Mouse (Mus musculus): ENCODE measurements around the gene 2010111I01Rik. TPM values are rescaled to one million over a fixed set of nuclear protein-coding genes. Genes with fewer than 3 reads are reported as not detected.
A peak's percentile ranks its signal among the peaks of the same experiment; 100 is the strongest.

2010111I01Rik gene
- total and polyA plus RNA-seq, 2 experiments from 2014 or later = 16.2 to 30.3 TPM

GRCm38 (mm10) chr13:63260133-63260532, 295.4 kb downstream of the 2010111I01Rik start:
- H3K4me1 ChIP-seq (ENCODE audit: insufficient read depth, low read length) = peaks cover 9% of the 10 kb centered on the region
- H3K4me2 ChIP-seq (ENCODE audit: low read depth, low read length, poor library complexity, severe bottlenecking) = no peak overlapping the region
- H3K9me3 ChIP-seq (ENCODE audit: low read length) = no peaks in the 10 kb centered on the region
- no peak; the same call in 1 of the 2 replicates for ATAC-seq (ENCODE audit: low FRiP score)
- no peaks in the 10 kb centered on the region for H3K36me3 ChIP-seq (ENCODE audit: insufficient read depth, low read length)
- no peak overlapping the region for H3K4me3 ChIP-seq (ENCODE audit: low read depth, low read length)
- no peak overlapping the region for H3K9ac ChIP-seq (replicated peaks; ENCODE audit: low read length, poor library complexity, severe bottlenecking)
- H3K27me3 ChIP-seq (ENCODE audit: insufficient read depth, low read length) = no peaks in the 10 kb centered on the region
- H3K27ac ChIP-seq (ENCODE audit: low read depth, low read length) = no peak overlapping the region
- no peak for TF ChIP-seq CTCF (IDR thresholded peaks at IDR 0.05)
- no peak for DNase-seq (ENCODE audit: low spot score)
- 19% methylated on average over 4 of the region's 4 CpGs for whole genome bisulfite sequencing

DNA sequence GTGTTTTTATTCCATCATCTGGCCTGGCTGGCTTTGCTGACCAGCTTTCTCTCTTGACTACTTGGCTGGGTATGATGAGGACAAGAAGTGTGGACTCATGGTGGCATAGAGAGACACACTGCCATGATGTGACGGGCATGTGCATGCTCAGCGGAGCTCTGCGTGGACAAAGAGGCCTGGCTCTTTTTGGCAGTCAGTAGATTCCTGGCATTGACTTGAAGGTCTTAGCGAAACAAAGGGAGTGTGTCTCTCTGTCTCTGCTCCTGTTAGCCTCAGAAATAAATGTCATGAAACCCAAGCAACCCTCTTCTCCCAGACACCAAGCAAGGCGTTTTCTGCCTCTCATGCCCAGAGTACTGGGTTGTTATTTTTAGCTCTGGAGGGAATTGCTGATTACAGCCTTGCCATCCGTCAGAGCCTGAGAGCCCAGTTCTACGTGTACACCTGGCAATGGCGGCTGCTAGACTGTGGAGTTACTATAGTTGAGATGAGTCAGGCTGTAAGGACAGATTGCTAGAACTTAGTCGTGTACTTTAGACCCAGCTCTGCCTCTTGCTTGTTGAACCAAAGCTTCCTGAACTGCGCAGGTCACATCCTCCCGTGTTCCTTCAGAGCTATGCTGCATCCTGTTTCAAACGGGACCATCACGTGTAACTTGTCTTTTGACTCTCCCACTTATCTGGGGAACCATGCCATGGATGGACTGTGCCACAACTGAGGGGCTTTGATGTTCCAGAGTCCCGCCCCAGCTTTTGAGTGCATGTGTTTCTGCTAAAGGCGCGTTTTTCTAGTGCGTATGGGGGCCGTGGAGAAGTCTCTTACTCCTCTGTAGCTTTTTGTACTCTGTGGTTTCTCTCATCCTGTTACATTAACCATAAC, 296.3 kb downstream of the 2010111I01Rik start:
- no peak for TF ChIP-seq CTCF (IDR thresholded peaks at IDR 0.05)
- 58% methylated on average over 18 of the region's 18 CpGs for WGBS
- no peaks in the 10 kb centered on the region for H3K9me3 ChIP-seq (ENCODE audit: low read length)
- peaks cover 9% of the 10 kb centered on the region for H3K4me1 ChIP-seq (ENCODE audit: insufficient read depth, low read length)
- no peaks in the 10 kb centered on the region for H3K27me3 ChIP-seq (ENCODE audit: insufficient read depth, low read length)
- DNase-seq (ENCODE audit: low spot score) = peak; percentile 86
- H3K4me3 ChIP-seq (ENCODE audit: low read depth, low read length) = no peak overlapping the region
- ATAC-seq (ENCODE audit: low FRiP score) = peak; percentile 74
- H3K36me3 ChIP-seq (ENCODE audit: insufficient read depth, low read length) = no peaks in the 10 kb centered on the region
- no peak overlapping the region; the same call in 1 of the 2 replicates for H3K27ac ChIP-seq (ENCODE audit: low read depth, low read length)
- no peak overlapping the region for H3K4me2 ChIP-seq (ENCODE audit: low read depth, low read length, poor library complexity, severe bottlenecking)
- H3K9ac ChIP-seq (replicated peaks; ENCODE audit: low read length, poor library complexity, severe bottlenecking) = no peak overlapping the region

DNA sequence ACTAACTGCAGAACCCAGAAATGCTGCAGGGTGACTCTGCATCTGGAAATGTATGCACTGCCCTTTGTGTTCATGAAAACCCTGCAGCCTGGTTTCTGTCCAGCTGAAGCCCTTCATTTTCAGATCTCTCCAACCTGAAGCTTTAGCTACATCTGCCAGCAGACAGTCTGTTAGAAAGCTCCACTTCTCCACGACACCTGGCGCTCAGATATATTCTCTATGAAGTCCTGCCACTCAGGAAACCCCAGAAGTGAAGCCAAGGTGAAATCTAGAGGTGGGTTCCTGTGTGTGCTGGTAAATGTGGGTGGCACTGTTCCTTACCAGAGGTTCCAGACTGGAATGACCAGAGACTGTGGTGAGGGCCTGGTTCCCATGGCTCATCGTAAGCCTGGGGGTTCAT, 297.0 kb downstream of the 2010111I01Rik start:
- Histone ChIP-seq H3K4me3 (ENCODE audit: low read depth, low read length) (no peak overlapping the region), H3K27ac (ENCODE audit: low read depth, low read length) (no peak overlapping the region), H3K4me2 (ENCODE audit: low read depth, low read length, poor library complexity, severe bottlenecking) (no peak overlapping the region), H3K9me3 (ENCODE audit: low read length) (no peaks in the 10 kb centered on the region), H3K4me1 (ENCODE audit: insufficient read depth, low read length) (peaks cover 9% of the 10 kb centered on the region), H3K36me3 (ENCODE audit: insufficient read depth, low read length) (no peaks in the 10 kb centered on the region), H3K9ac (replicated peaks; ENCODE audit: low read length, poor library complexity, severe bottlenecking) (no peak overlapping the region), H3K27me3 (ENCODE audit: insufficient read depth, low read length) (no peaks in the 10 kb centered on the region)
- 94% methylated on average over 3 of the region's 3 CpGs for whole genome bisulfite sequencing
- DNase-seq (ENCODE audit: low spot score) (no peak), ATAC-seq (ENCODE audit: low FRiP score) (no peak)
- TF ChIP-seq CTCF (IDR thresholded peaks at IDR 0.05) = no peak

DNA sequence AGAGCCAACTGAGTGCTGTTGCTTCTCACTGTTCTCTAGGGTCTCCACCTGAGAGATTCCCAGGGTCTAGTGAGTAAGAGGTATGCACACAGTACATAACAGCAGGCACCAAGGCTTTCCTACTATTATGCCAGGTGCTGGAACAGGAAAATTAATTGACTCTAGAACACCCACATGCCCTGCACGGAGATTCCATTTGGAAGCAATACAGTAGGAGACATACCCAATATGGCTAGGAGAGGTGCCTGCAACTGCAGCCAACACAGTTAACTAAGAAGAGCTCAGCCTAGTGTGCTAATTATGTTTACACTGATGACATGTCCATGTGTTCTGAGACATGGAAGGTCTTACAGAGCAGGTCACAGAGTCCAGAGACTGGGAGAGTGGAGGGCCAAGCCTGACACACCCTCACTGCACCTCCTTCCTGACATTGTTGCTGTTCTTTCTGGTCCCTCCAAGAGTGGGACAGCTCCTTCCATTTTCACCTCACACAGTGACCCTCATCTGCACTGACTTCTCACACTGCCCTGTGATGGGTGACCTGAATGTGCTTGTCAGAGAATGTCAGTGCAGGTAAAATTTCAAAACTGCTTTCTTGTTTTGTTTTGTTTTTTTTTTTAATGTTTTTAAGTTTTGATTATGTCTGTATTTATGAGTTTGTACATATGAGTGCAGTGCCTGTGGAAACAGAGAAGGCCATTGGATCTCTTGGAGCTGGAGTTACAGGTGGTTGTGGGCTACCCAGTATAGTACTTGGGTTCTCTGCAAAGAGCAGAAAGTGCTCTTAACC, 297.7 kb downstream of the 2010111I01Rik start:
- Histone ChIP-seq H3K4me1 (ENCODE audit: insufficient read depth, low read length) (peaks cover 9% of the 10 kb centered on the region), H3K27ac (ENCODE audit: low read depth, low read length) (no peak overlapping the region), H3K36me3 (ENCODE audit: insufficient read depth, low read length) (no peaks in the 10 kb centered on the region), H3K9me3 (ENCODE audit: low read length) (no peaks in the 10 kb centered on the region), H3K4me2 (ENCODE audit: low read depth, low read length, poor library complexity, severe bottlenecking) (no peak overlapping the region), H3K27me3 (ENCODE audit: insufficient read depth, low read length) (no peaks in the 10 kb centered on the region), H3K4me3 (ENCODE audit: low read depth, low read length) (no peak overlapping the region), H3K9ac (replicated peaks; ENCODE audit: low read length, poor library complexity, severe bottlenecking) (no peak overlapping the region)
- ATAC-seq (ENCODE audit: low FRiP score) = no peak
- no peak for DNase-seq (ENCODE audit: low spot score)
- TF ChIP-seq CTCF (IDR thresholded peaks at IDR 0.05) = no peak
- 96% methylated on average over 1 of the region's 1 CpGs for WGBS

GRCm38 (mm10) chr13:63268371-63268770, 303.7 kb downstream of the 2010111I01Rik start:
- ATAC-seq (ENCODE audit: low FRiP score) (no peak), DNase-seq (ENCODE audit: low spot score) (no peak)
- Histone ChIP-seq H3K4me2 (ENCODE audit: low read depth, low read length, poor library complexity, severe bottlenecking) (no peak overlapping the region), H3K27me3 (ENCODE audit: insufficient read depth, low read length) (peaks cover 7% of the 10 kb centered on the region; the same call in 1 of the 2 replicates), H3K4me3 (ENCODE audit: low read depth, low read length) (no peak overlapping the region), H3K9ac (replicated peaks; ENCODE audit: low read length, poor library complexity, severe bottlenecking) (no peak overlapping the region), H3K27ac (ENCODE audit: low read depth, low read length) (no peak overlapping the region), H3K9me3 (ENCODE audit: low read length) (no peaks in the 10 kb centered on the region), H3K36me3 (ENCODE audit: insufficient read depth, low read length) (no peaks in the 10 kb centered on the region), H3K4me1 (ENCODE audit: insufficient read depth, low read length) (peaks cover 5% of the 10 kb centered on the region)
- TF ChIP-seq CTCF (IDR thresholded peaks at IDR 0.05) = no peak
- WGBS = 93% methylated on average over 4 of the region's 4 CpGs

GRCm38 (mm10) chr13:63268776-63269175, 304.1 kb downstream of the 2010111I01Rik start:
- ATAC-seq (ENCODE audit: low FRiP score) (no peak), DNase-seq (ENCODE audit: low spot score) (no peak)
- no peak overlapping the region for H3K9ac ChIP-seq (replicated peaks; ENCODE audit: low read length, poor library complexity, severe bottlenecking)
- H3K9me3 ChIP-seq (ENCODE audit: low read length) = no peaks in the 10 kb centered on the region
- no peak overlapping the region for H3K4me3 ChIP-seq (ENCODE audit: low read depth, low read length)
- peaks cover 5% of the 10 kb centered on the region for H3K4me1 ChIP-seq (ENCODE audit: insufficient read depth, low read length)
- H3K27me3 ChIP-seq (ENCODE audit: insufficient read depth, low read length) = peaks cover 7% of the 10 kb centered on the region; the same call in 1 of the 2 replicates
- 90% methylated on average over 1 of the region's 1 CpGs for WGBS
- no peaks in the 10 kb centered on the region for H3K36me3 ChIP-seq (ENCODE audit: insufficient read depth, low read length)
- no peak overlapping the region for H3K4me2 ChIP-seq (ENCODE audit: low read depth, low read length, poor library complexity, severe bottlenecking)
- no peak for TF ChIP-seq CTCF (IDR thresholded peaks at IDR 0.05)
- no peak overlapping the region for H3K27ac ChIP-seq (ENCODE audit: low read depth, low read length)

Measured in midbrain, postnatal 0 days (tissue).